Mouse (Mus musculus): ENCODE measurements around the gene Tff2. TPM values are rescaled to one million over a fixed set of nuclear protein-coding genes. Genes with fewer than 3 reads are reported as not detected.

The Tff2 gene
- total and polyA plus RNA-seq, 3 experiments: not detected

DNA sequence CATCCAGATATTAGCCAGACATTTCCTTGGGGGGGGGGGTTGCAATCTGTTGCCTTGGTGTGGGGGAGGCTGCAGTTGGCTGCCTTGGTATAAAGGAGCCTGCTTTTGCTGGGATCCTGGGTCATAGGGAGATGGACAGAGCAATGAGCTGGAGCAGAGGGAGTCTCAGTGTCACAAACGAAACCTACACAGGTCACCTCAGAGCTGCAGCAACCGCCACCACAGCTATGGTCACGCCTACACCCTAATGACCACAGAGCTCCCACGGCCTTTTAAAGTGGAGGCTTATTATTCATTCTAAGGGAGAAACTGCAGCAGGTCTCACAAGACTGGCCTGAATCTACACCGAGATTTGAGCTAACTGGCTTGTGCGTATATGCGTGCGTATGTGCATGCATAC lies 47.7 kb upstream of the Tff2 start:
- no peak for TF ChIP-seq USF2 (conservative IDR thresholded peaks at IDR 0.05; ENCODE audit: low read depth, low read length)
- no peak for TF ChIP-seq NELFE (IDR thresholded peaks at IDR 0.05; ENCODE audit: low read depth, low read length)
- no peak for TF ChIP-seq CHD2 (IDR thresholded peaks at IDR 0.05; ENCODE audit: low read length)
- no peak for TF ChIP-seq MXI1 (IDR thresholded peaks at IDR 0.05; ENCODE audit: low read depth, low read length)
- TF ChIP-seq USF1 (IDR thresholded peaks at IDR 0.05; ENCODE audit: low read depth, low read length): no peak
- TF ChIP-seq RCOR1 (conservative IDR thresholded peaks at IDR 0.05; ENCODE audit: low read depth, low read length): no peak
- TF ChIP-seq ELF1 (IDR thresholded peaks at IDR 0.05; ENCODE audit: low read depth, low read length): no peak
- no peak for TF ChIP-seq IRF4 (IDR thresholded peaks at IDR 0.05; ENCODE audit: low read depth, low read length)
- TF ChIP-seq EP300 (IDR thresholded peaks at IDR 0.05; ENCODE audit: low read length): no peak
- no peak for TF ChIP-seq RAD21 (IDR thresholded peaks at IDR 0.05; ENCODE audit: low read depth, low read length)
- TF ChIP-seq ZKSCAN1 (IDR thresholded peaks at IDR 0.05; ENCODE audit: borderline replicate concordance, low read depth, low read length): no peak
- no peak for TF ChIP-seq PAX5 (IDR thresholded peaks at IDR 0.05; ENCODE audit: low read length)
- TF ChIP-seq TCF12 (IDR thresholded peaks at IDR 0.05; ENCODE audit: low read depth, low read length): no peak
- TF ChIP-seq SIN3A (IDR thresholded peaks at IDR 0.05; ENCODE audit: low read length): no peak
- TF ChIP-seq ZMIZ1 (IDR thresholded peaks at IDR 0.05; ENCODE audit: low read depth, low read length): no peak
- TF ChIP-seq JUND (conservative IDR thresholded peaks at IDR 0.05; ENCODE audit: low read depth, low read length): no peak
- TF ChIP-seq TBP (conservative IDR thresholded peaks at IDR 0.05; ENCODE audit: low read depth, low read length): no peak
- TF ChIP-seq MYC (IDR thresholded peaks at IDR 0.05; ENCODE audit: low read depth, low read length): no peak
- no peak for TF ChIP-seq JUN (IDR thresholded peaks at IDR 0.05; ENCODE audit: insufficient read depth, low read depth, low read length)
- TF ChIP-seq POLR2AphosphoS2 (IDR thresholded peaks at IDR 0.05; ENCODE audit: low read depth, low read length): no peak
- Histone ChIP-seq H3K27ac (ENCODE audit: insufficient read depth, low read depth) (no peak overlapping the region), H3K4me2 (ENCODE audit: insufficient read depth, low read depth, poor library complexity, severe bottlenecking) (no peak overlapping the region), H3K9ac (ENCODE audit: insufficient read depth, low read depth) (no peak overlapping the region), H3K27me3 (replicated peaks) (peaks cover 3% of the 10 kb centered on the region), H3K36me3 (replicated peaks in 1 of 2; ENCODE audit: control insufficient read depth in 1 of 2, insufficient read depth in 1 of 2, low read length in 1 of 2) (no peaks in the 10 kb centered on the region), H3K4me1 (ENCODE audit: control insufficient read depth in 1 of 2, insufficient read depth in 2 of 2) (peaks cover 8 to 28% of the 10 kb centered on the region in 2 experiments; a peak in 2 of 4 replicates), H3K4me3 (replicated peaks in 1 of 3; ENCODE audit: low read depth in 2 of 3, low read length in 2 of 3, poor library complexity in 1 of 3) (no peak overlapping the region), H3K9me3 (replicated peaks; ENCODE audit: low read length) (peaks cover 1% of the 10 kb centered on the region), H3K79me2 (replicated peaks; ENCODE audit: control insufficient read depth, extremely low read depth, insufficient read depth, poor library complexity, severe bottlenecking) (no peaks in the 10 kb centered on the region)
- DNase-seq (ENCODE audit: extremely low read depth): no peak
- dilution Hi-C loops (cut with MboI; ENCODE audit: extremely low pct_ligation_motif_present, extremely low pct_unique_long_range_greater_than_20kb, low sequenced_read_pairs) (no loop called here), in situ Hi-C loops (cut with MboI; ENCODE audit: low pct_ligation_motif_present, low pct_unique_long_range_greater_than_20kb, low sequenced_read_pairs) (no loop called here)

DNA sequence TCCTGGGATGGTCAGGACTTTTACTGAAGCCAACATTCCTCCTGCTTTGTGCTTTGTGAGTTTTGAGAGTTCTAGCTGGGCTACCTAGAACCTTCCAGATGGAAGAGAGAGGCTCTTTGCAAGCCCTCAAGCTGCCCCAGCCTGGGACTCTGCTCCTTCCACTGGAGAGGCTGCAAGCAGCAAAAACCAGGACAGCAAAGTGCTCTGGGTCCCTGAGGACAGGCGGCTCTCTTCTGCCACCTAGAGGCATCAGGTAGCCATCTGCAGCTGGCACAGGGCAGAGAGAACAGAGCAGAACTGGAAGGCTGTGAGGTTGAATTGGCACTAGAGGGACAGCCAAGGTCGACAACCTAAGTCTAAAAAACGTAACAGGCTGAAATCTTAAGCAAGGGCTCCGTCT lies 43.3 kb upstream of the Tff2 start:
- peaks cover 17 to 35% of the 10 kb centered on the region in 2 experiments for H3K4me1 ChIP-seq (ENCODE audit: control insufficient read depth in 1 of 2, insufficient read depth in 2 of 2)
- no peak overlapping the region for H3K9ac ChIP-seq (ENCODE audit: insufficient read depth, low read depth)
- no peaks in the 10 kb centered on the region for H3K36me3 ChIP-seq (replicated peaks in 1 of 2; ENCODE audit: control insufficient read depth in 1 of 2, insufficient read depth in 1 of 2, low read length in 1 of 2)
- H3K9me3 ChIP-seq (replicated peaks; ENCODE audit: low read length): peaks cover 3% of the 10 kb centered on the region
- no peaks in the 10 kb centered on the region for H3K27me3 ChIP-seq (replicated peaks)
- H3K4me3 ChIP-seq (replicated peaks in 1 of 3; ENCODE audit: low read depth in 2 of 3, low read length in 2 of 3, poor library complexity in 1 of 3): no peak overlapping the region
- H3K27ac ChIP-seq (ENCODE audit: insufficient read depth, low read depth): no peak overlapping the region
- no peaks in the 10 kb centered on the region for H3K79me2 ChIP-seq (replicated peaks; ENCODE audit: control insufficient read depth, extremely low read depth, insufficient read depth, poor library complexity, severe bottlenecking)
- peak; percentile 65 for DNase-seq (ENCODE audit: extremely low read depth)
- in situ Hi-C loops (cut with MboI; ENCODE audit: low pct_ligation_motif_present, low pct_unique_long_range_greater_than_20kb, low sequenced_read_pairs): loop anchor here (5.0 kb wide), 1 partner anchor 45 kb away; the partner anchor contains the start of gene Tff2
- dilution Hi-C loops (cut with MboI; ENCODE audit: extremely low pct_ligation_motif_present, extremely low pct_unique_long_range_greater_than_20kb, low sequenced_read_pairs): no loop called here
- no peak overlapping the region for H3K4me2 ChIP-seq (ENCODE audit: insufficient read depth, low read depth, poor library complexity, severe bottlenecking)
- no peak for TF ChIP-seq MAZ (IDR thresholded peaks at IDR 0.05; ENCODE audit: low read depth, low read length)
- TF ChIP-seq MAFK (IDR thresholded peaks at IDR 0.05; ENCODE audit: insufficient replicate concordance, low read length): no peak
- TF ChIP-seq MEF2A (IDR thresholded peaks at IDR 0.05; ENCODE audit: borderline replicate concordance, low read depth, low read length): no peak
- TF ChIP-seq CTCF (conservative IDR thresholded peaks at IDR 0.05 in 1 of 2, IDR thresholded peaks at IDR 0.05 in 1 of 2; ENCODE audit: low read depth in 2 of 2, low read length in 2 of 2): peak; percentile 70 to 95; a peak in 3 of 4 replicates
- no peak for TF ChIP-seq ETS1 (conservative IDR thresholded peaks at IDR 0.05; ENCODE audit: low read depth, low read length)
- TF ChIP-seq JUN (IDR thresholded peaks at IDR 0.05; ENCODE audit: insufficient read depth, low read depth, low read length): no peak
- TF ChIP-seq NELFE (IDR thresholded peaks at IDR 0.05; ENCODE audit: low read depth, low read length): peak; percentile 19; the same call in 1 of the 2 replicates
- TF ChIP-seq IRF4 (IDR thresholded peaks at IDR 0.05; ENCODE audit: low read depth, low read length): no peak
- TF ChIP-seq MAX (IDR thresholded peaks at IDR 0.05; ENCODE audit: low read length): no peak
- no peak for TF ChIP-seq ZKSCAN1 (IDR thresholded peaks at IDR 0.05; ENCODE audit: borderline replicate concordance, low read depth, low read length)
- TF ChIP-seq HCFC1 (IDR thresholded peaks at IDR 0.05; ENCODE audit: low read depth, low read length): no peak
- peak; percentile 96 for TF ChIP-seq SMC3 (IDR thresholded peaks at IDR 0.05; ENCODE audit: low read depth, low read length)
- no peak for TF ChIP-seq POLR2A (IDR thresholded peaks at IDR 0.05; ENCODE audit: low read depth, low read length)
- TF ChIP-seq CHD1 (IDR thresholded peaks at IDR 0.05; ENCODE audit: low read depth, low read length): no peak
- no peak for TF ChIP-seq SIN3A (IDR thresholded peaks at IDR 0.05; ENCODE audit: low read length)
- TF ChIP-seq JUND (conservative IDR thresholded peaks at IDR 0.05; ENCODE audit: low read depth, low read length): no peak
- no peak for TF ChIP-seq BHLHE40 (IDR thresholded peaks at IDR 0.05; ENCODE audit: low read depth, low read length)
- peak; percentile 88 for TF ChIP-seq RAD21 (IDR thresholded peaks at IDR 0.05; ENCODE audit: low read depth, low read length)
- no peak for TF ChIP-seq E2F4 (IDR thresholded peaks at IDR 0.05; ENCODE audit: insufficient replicate concordance, low read depth, low read length)
- TF ChIP-seq RCOR1 (conservative IDR thresholded peaks at IDR 0.05; ENCODE audit: low read depth, low read length): no peak
- no peak for TF ChIP-seq USF2 (conservative IDR thresholded peaks at IDR 0.05; ENCODE audit: low read depth, low read length)
- TF ChIP-seq PAX5 (IDR thresholded peaks at IDR 0.05; ENCODE audit: low read length): no peak
- peak; percentile 53 for TF ChIP-seq ZC3H11A (IDR thresholded peaks at IDR 0.05; ENCODE audit: low read depth, low read length)
